5 mouse cellular contexts compared by ENCODE assay signal in the genomic region with DNA sequence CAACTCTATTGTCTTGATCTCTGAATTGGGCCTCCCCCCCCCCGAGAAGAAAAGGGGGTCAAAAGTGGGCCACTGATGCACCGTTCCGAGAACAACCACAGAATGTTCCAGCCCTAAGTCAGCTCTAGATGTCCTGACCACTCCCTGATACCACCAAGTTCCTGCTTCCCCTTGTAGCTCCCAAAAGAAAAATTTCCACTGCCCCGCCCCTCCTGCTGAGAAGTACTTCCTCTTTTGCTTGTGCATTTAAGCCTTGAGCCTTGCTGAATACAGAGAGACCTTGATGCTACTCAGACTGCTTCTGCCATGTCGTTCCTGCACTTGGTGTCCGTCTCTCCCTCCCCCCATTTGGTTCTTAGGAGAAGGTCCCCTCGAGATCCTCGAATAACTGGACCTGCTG.
DNase-seq lines count a peak whose midpoint lies in the region; TF ChIP-seq lines count a peak whose summit lies in the region.
"Not testable (repeated sequence)": the region's sequence is repeated elsewhere in the genome, so short reads cannot be mapped to it uniquely, and the experiment has no call there.

No protein-coding gene starts in this region.

- H3K4me2 ChIP-seq in CH12.LX (ENCODE audit: insufficient read depth, low read depth, poor library complexity, severe bottlenecking), result not testable (repeated sequence)

- TF ChIP-seq EP300 in CH12.LX (IDR thresholded peaks at IDR 0.05; ENCODE audit: low read length); MEL (IDR thresholded peaks at IDR 0.05; ENCODE audit: low read depth in 1 of 2, low read length in 2 of 2): not testable (repeated sequence)

- not testable (repeated sequence) for TF ChIP-seq RAD21 in CH12.LX (IDR thresholded peaks at IDR 0.05; ENCODE audit: low read depth, low read length); MEL (IDR thresholded peaks at IDR 0.05; ENCODE audit: low read depth, low read length)

- H3K36me3 ChIP-seq in CH12.LX (replicated peaks in 1 of 2; ENCODE audit: control insufficient read depth in 1 of 2, insufficient read depth in 1 of 2, low read length in 1 of 2); MEL (ENCODE audit: control insufficient read depth in 1 of 2, insufficient read depth in 2 of 2, low read length in 2 of 2): not testable (repeated sequence)

- dilution Hi-C loops in CH12.LX (cut with MboI; ENCODE audit: extremely low pct_ligation_motif_present, extremely low pct_unique_long_range_greater_than_20kb, low sequenced_read_pairs), result not testable (repeated sequence)

- not testable (repeated sequence) for H3K4me1 ChIP-seq in CH12.LX (ENCODE audit: control insufficient read depth in 1 of 2, insufficient read depth in 2 of 2); MEL (ENCODE audit: control insufficient read depth in 1 of 2, insufficient read depth in 2 of 2, low read length in 2 of 2)

- H3K27me3 ChIP-seq in CH12.LX (replicated peaks); MEL (ENCODE audit: control insufficient read depth in 1 of 2, insufficient read depth in 2 of 2, low read length in 2 of 2): not testable (repeated sequence)

- TF ChIP-seq CTCF in CH12.LX (conservative IDR thresholded peaks at IDR 0.05 in 1 of 2, IDR thresholded peaks at IDR 0.05 in 1 of 2; ENCODE audit: low read depth in 2 of 2, low read length in 2 of 2); MEL (IDR thresholded peaks at IDR 0.05 in 2 of 3, conservative IDR thresholded peaks at IDR 0.05 in 1 of 3; ENCODE audit: control insufficient read depth in 1 of 3, insufficient read depth in 1 of 3, low read depth in 2 of 3, low read length in 3 of 3, poor library complexity in 1 of 3, severe bottlenecking in 1 of 3): not testable (repeated sequence)

- in situ Hi-C loops in CH12.LX (cut with MboI; ENCODE audit: low pct_ligation_motif_present, low pct_unique_long_range_greater_than_20kb, low sequenced_read_pairs), result not testable (repeated sequence)

- not testable (repeated sequence) for TF ChIP-seq POLR2A in CH12.LX (IDR thresholded peaks at IDR 0.05; ENCODE audit: low read depth, low read length); MEL (IDR thresholded peaks at IDR 0.05; ENCODE audit: control insufficient read depth in 1 of 2, insufficient read depth in 1 of 2, low read depth in 1 of 2, low read length in 2 of 2, poor library complexity in 1 of 2)

- H3K9me3 ChIP-seq in CH12.LX (replicated peaks; ENCODE audit: low read length); MEL (replicated peaks; ENCODE audit: insufficient read depth, low read length): not testable (repeated sequence)

- not testable (repeated sequence) for H3K4me3 ChIP-seq in CH12.LX (replicated peaks in 1 of 3; ENCODE audit: low read depth in 2 of 3, low read length in 2 of 3, poor library complexity in 1 of 3); MEL (ENCODE audit: control insufficient read depth in 1 of 2, insufficient read depth in 1 of 2, low read depth in 2 of 2, low read length in 2 of 2)

- H3K27ac ChIP-seq in CH12.LX (ENCODE audit: insufficient read depth, low read depth); MEL (ENCODE audit: control insufficient read depth, low read depth, low read length): not testable (repeated sequence)

- DNase-seq in CH12.LX (ENCODE audit: extremely low read depth), result peak; percentile 17
- DNase-seq in MEL (ENCODE audit: low read depth, low spot score), result peak; percentile 50
- peak; percentile 12 for DNase-seq in MEL-GATA-1-ER (ENCODE audit: extremely low read depth, low read depth)
- peak; percentile 54 for DNase-seq in R1 (ENCODE audit: low read depth, low spot score)
- DNase-seq in heart, adult 11 months, result peak; percentile 80

- not testable (repeated sequence) for H3K79me2 ChIP-seq in CH12.LX (replicated peaks; ENCODE audit: control insufficient read depth, extremely low read depth, insufficient read depth, poor library complexity, severe bottlenecking); MEL (ENCODE audit: control insufficient read depth, insufficient read depth, low read length, poor library complexity)

- not testable (repeated sequence) for H3K9ac ChIP-seq in CH12.LX (ENCODE audit: insufficient read depth, low read depth); MEL (ENCODE audit: control insufficient read depth, low read depth, low read length, poor library complexity, severe bottlenecking)

Comparison
In these comparisons a context has a peak if more than half of its experiments do, and no peak if none do; other contexts are left out.
1. DNase-seq: peak in every context shown above with its lines; median percentile 80 in heart, adult 11 months; 54 in R1; 50 in MEL; 17 in CH12.LX; 12 in MEL-GATA-1-ER.